Mouse (Mus musculus) gastrocnemius, postnatal 10 days (tissue): ENCODE measurements around the gene Txndc9. TPM values are rescaled to one million over a fixed set of nuclear protein-coding genes. Genes with fewer than 3 reads are reported as not detected.
"Not testable (repeated sequence)": the region's sequence is repeated elsewhere in the genome, so short reads cannot be mapped to it uniquely, and the experiment has no call there.

Experiments
- DNase-seq: peaks from one replicate; pipeline ENCODE4 v3.0.0; 2021; ENCODE audit warnings: mixed read lengths
- total RNA-seq, 2 experiments: library from RNA; stranded (reverse); gene quantifications; 2 replicates each; pipeline ENCODE4 v1.2.3; 2021

The Txndc9 gene
- total RNA-seq, 2 experiments from 2014 or later: 42.1 to 44.9 TPM

GRCm38 (mm10) chr1:37976666-37977065, 21.0 kb downstream of the Txndc9 start:
- DNase-seq: not testable (repeated sequence)

GRCm38 (mm10) chr1:37971520-37971919, 26.2 kb downstream of the Txndc9 start:
- no peak for DNase-seq

GRCm38 (mm10) chr1:37968746-37969145, 28.9 kb downstream of the Txndc9 start:
- no peak for DNase-seq

GRCm38 (mm10) chr1:37965571-37965970, 32.1 kb downstream of the Txndc9 start:
- DNase-seq: no peak

- no peak for DNase-seq
Measured at GRCm38 (mm10) chr1:37959486-37959885, 38.2 kb downstream of the Txndc9 start.

GRCm38 (mm10) chr1:37958516-37958915, 39.2 kb downstream of the Txndc9 start:
- no peak for DNase-seq

- DNase-seq: no peak
Measured at GRCm38 (mm10) chr1:37957659-37958058, 40.0 kb downstream of the Txndc9 start, which contains the start of gene Lyg1. Gene Lyg1 (minus strand): TSS chr1:37957759.

- DNase-seq: no peak
Measured at GRCm38 (mm10) chr1:37956690-37957431, 40.8 kb downstream of the Txndc9 start.

- no peak for DNase-seq
Measured at GRCm38 (mm10) chr1:37955251-37955650, 42.4 kb downstream of the Txndc9 start.

- no peak for DNase-seq
Measured at GRCm38 (mm10) chr1:37954786-37955185, 42.9 kb downstream of the Txndc9 start.

GRCm38 (mm10) chr1:37948906-37949305, 48.8 kb downstream of the Txndc9 start:
- no peak for DNase-seq

Other genes with a start within 250 kb of the Txndc9 start
- 1 to 10 TPM; 2.3 to 3.3 TPM for gene Tsga10, start 131.5 kb downstream of the Txndc9 start, total RNA-seq
- gene Lipt1, start 126.2 kb downstream of the Txndc9 start, total RNA-seq: 1 to 10 TPM; 6.1 to 7.0 TPM
- gene Mitd1, start 107.5 kb downstream of the Txndc9 start, total RNA-seq: 1 to 10 TPM; 3.0 to 6.0 TPM
- gene Mrpl30, start 107.4 kb downstream of the Txndc9 start, total RNA-seq: 100 to 1,000 TPM; 231 to 245 TPM
- not detected for gene Lyg2, start 81.4 kb downstream of the Txndc9 start, total RNA-seq
- gene Lyg1, start 40.1 kb downstream of the Txndc9 start, total RNA-seq: not detected
- gene Eif5b, start 117 bp upstream of the Txndc9 start, total RNA-seq: 10 to 100 TPM; 38.6 to 41.0 TPM
- 10 to 100 TPM; 20.4 to 23.6 TPM for gene Rev1, start 131.9 kb upstream of the Txndc9 start, total RNA-seq